Mouse (Mus musculus) megakaryocyte-erythroid progenitor cell, adult 5 weeks (primary cell): ENCODE measurements around the gene Anapc2. TPM values are rescaled to one million over a fixed set of nuclear protein-coding genes. Genes with fewer than 3 reads are reported as not detected.

ENCODE experiments used
- polyA plus RNA-seq: library from polyadenylated mRNA; stranded (reverse); fragments of >175 nt; gene quantifications from 2 replicates; pipeline ENCODE4 v1.2.3, GENCODE M21; 2012

Anapc2 gene
- 23.1 and 24.8 TPM in 2 replicates for polyA plus RNA-seq

DNA sequence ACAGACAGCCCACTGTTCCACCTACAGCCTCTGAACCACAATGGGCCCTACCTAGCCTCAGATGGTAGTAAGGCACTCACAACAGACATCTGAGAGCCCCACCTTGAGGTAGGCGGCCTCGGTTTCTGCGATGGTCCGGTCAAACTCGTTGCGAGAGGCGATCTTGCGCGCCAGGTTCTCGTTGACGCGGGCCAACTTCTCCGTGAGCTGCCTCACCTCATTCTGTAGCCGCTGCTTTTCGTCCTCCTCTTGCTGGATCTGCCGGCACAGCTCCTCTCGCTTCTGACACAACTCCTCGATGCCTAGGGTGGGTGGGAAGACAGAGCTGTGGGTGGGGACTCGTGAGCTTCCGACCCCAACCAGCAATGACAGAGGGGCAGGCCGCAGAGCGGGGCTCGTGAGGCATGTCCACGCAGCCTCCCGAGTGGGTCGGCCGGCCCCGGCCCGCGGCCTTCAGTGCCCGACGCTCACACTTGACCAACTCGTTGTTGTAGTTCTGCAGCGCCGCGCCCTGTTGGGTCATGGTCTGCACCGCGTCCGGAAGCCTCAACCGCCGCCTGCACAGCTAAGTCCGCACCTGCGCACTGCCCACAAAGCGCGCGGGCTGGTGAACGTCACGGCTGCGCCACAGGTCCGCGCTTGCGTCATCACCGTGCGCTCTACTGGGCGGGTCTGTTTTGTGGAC lies at the start of gene Anapc2, which contains the start of gene Ssna1:
Gene Anapc2, plus strand, starts transcription at position 652 of the 685 bp plus-strand sequence.
Gene Ssna1, minus strand, starts transcription at position 612 of the 685 bp plus-strand sequence.

GRCm38 (mm10) chr2:25224492-25224765 lies 47.8 kb upstream of the Anapc2 start, which contains the start of gene Tubb4b:
TSS of gene Tubb4b (minus strand) at chr2:25224702.

GRCm38 (mm10) chr2:25234050-25234449 lies 38.2 kb upstream of the Anapc2 start, which contains the start of gene Slc34a3:
TSS of gene Slc34a3 (minus strand) at chr2:25234364.

DNA sequence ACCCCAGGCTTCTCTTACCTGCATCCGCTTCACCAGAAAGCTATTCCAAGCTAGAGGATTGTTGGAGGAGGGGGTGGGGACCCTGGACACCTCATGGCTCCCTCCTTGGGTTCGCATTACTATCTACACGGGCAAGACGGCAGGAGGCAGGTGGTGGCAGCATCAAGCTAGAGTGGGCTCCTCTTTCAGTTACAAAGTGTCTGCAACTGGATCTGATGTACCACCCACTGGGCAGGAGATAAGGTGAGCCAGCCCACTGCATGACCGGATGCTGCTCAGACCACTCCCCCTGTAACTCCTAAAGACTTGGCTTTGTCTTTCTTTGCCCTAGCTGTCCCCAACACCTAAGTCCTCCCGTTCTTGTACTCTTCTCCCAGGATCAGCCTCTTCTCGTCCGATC lies 35.7 kb upstream of the Anapc2 start, which contains the start of gene Rnf224:
Gene Rnf224, minus strand, starts transcription at position 174 of the 400 bp plus-strand sequence.

GRCm38 (mm10) chr2:25242101-25242506 lies 30.2 kb upstream of the Anapc2 start, which contains the start of the genes Rnf208 and Cysrt1:
TSS of gene Rnf208 (plus strand) at chr2:25242255.
TSS of gene Cysrt1 (minus strand) at chr2:25242452.

DNA sequence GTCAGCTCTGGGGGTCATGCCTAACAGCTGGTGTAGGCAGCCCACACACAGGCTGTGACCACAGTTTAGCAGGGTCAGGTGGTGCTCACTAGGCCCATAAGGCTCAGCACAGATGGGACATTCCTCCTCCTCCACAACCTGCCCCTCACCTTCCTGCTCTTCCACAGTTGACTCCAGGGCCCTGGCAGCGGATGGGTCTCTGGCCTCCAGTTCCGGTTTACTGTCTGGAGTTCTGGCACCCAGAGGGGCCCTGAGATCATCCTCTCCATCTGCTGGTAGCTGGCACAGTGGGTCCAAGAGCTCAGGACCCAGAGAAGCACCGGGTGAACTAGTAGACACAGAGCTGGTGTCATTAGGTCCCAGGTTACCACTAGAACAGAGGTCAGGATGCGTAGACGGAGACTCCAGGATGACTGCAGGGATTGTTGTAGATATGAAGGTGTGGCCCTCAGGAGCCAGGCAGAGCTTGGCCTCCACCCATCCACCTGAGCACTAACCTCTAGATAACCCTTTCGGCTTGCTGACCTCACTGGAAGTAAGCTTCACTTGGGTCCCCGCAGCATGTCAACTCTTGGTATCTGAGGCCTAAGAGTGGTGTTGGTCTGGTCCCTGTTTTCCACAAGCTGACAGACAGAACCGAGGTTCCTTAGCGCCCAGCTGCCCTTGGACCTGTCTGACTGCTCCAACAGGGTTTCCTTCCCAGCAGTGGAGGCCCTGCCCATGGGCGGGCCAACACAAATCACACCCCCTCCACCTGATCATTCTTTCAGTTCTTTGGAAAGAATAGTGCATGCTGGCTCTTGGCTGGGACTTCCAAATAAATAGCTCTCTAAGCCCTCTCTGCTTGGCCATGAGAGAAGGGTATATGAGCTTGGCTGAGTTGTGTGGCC lies 25.9 kb upstream of the Anapc2 start, which contains the start of gene AL732309.1:
Gene AL732309.1, minus strand, starts transcription at position 681 of the 890 bp plus-strand sequence.

GRCm38 (mm10) chr2:25255284-25255779 lies 16.9 kb upstream of the Anapc2 start, which contains the start of gene Tmem203:
TSS of gene Tmem203 (plus strand) at chr2:25255439.

DNA sequence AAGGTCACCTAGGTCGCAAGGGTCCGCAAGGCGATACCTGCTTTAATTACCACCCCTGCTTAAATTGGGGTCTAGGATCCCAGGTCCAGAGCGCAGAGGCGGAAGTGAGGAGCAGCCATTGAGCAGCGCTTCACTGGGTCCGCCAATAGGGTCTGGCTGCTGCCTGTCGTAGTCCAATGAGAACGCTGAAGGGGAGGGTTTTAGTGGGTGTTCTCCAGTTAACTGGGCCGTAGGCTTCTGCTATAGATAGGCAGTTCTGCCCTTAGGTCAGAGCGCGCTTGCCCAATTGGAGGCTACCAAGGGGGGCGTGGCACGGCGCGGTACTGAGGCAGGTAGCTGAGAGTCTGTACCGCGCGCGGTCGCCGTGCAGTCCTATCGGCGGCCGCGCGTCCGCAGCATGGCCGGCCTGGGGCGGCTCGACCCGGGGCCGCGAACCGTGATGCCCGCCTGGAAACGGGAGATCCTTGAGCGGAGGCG lies 9.9 kb upstream of the Anapc2 start, which contains the start of gene Tprn:
Gene Tprn, plus strand, starts transcription at position 328 of the 477 bp plus-strand sequence.

DNA sequence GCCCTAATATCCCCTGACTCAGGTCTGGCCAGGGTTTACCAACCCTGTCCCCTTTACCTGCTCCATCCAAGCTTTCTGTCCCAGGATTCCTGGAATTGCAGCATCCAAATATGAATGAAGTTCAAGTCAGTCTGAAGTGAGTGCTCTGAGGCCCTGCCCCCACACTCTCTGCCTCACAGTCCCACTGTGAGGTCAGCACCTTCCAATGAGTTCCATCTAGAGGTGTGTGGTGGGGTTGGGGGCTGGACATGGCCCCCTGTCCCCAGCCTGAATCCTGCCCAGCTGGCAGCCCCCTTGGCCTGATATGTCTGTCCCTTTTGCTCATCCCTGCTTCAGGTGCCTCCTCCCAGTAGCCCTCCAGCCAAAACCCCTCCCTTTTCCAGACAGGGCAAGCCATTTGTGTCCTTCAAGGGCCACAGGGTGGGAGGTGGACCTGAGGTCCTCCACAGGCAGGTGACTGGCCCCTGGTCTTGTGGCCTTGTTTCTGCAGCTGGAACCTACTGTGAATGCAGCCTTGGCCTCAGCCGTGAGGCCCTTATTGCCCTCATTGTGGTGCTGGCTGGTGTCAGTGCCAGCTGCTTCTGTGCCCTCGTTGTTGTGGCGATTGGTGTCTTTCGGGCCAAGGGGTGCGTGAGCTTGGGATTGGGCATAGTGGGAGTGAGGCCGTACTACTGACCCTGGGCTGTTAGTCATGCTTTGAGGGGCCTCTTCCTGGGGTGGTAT lies 15.8 kb downstream of the Anapc2 start, which contains the start of gene Tmem210:
Gene Tmem210, plus strand, starts transcription at position 219 of the 723 bp plus-strand sequence.

DNA sequence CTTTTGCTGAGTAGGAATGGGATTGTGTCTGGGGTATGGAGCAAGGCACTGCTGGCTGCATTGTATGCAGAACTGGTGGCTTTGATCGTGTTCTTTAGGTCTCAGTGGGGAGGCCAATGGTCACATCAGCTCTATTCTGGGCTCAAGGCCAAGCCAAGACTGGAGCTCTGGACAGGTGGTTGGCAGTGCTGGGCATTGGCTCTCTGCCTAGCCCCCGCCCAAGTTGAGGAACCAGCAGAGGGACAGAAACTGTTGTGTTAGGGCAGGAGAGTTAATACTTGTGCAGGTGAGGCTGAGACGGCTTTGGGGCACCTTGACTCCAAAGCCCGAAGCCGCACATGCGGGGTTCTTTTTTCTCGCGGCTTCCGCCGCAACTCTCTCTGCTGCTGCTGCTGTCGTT lies 17.4 kb downstream of the Anapc2 start, which contains the start of gene Lrrc26:
Gene Lrrc26, plus strand, starts transcription at position 265 of the 400 bp plus-strand sequence.

DNA sequence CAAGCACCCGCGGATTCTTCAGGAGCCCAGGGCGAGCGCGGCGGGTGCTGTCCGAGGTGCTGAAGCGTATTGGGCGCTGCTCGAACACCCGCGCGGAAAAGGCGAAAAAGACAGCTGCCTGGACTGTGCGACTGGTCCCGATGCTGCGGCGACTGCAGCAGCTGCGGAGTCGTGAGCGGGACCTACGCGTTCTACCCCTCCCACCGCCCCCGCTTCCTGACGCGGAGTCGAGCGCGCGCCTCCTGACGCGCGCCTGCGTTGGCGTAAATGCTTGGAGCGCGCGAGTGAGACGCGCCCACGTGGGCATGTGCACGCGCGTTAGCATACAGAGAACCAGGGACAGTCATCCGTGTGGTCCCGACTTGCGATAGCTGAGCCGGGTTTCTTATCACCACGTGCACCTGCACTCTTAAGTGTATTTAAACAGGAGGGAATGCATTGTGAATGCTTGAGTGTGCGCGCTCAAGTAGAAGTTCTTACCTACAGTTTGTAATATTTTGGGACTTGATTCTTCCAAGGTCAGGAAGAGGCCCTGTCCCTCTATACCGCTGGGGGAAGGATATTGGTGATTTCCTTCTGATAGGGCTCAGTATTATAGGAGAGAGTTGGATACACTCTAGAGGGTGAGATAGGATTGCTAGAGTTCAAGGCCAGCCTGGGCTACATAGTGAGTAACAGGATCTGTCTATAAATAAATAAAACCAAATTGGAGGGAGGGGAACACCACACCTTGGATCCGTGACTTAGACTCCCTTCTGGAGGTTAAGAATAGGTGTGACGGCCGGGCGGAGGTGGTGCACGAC lies 46.9 kb downstream of the Anapc2 start, which contains the start of gene Grin1:
Gene Grin1, minus strand, starts transcription at position 217 of the 803 bp plus-strand sequence.

GRCm38 (mm10) chr2:25332286-25333160 lies 60.2 kb downstream of the Anapc2 start, which contains the start of gene Man1b1:
TSS of gene Man1b1 (plus strand) at chr2:25332338.

Other genes with a start within 250 kb of the Anapc2 start
- gene Nsmf, start 218.1 kb upstream of the Anapc2 start, polyA plus RNA-seq: 19.1 and 31.9 TPM in 2 replicates
- gene Entpd8, start 192.2 kb upstream of the Anapc2 start, polyA plus RNA-seq: not detected in 2 replicates
- 0.03 and 0.15 TPM in 2 replicates for gene Noxa1, start 177.3 kb upstream of the Anapc2 start, polyA plus RNA-seq
- 4.1 and 6.7 TPM in 2 replicates for gene Nrarp, start 91.7 kb upstream of the Anapc2 start, polyA plus RNA-seq
- 8.8 and 14.5 TPM in 2 replicates for gene Tor4a, start 75.6 kb upstream of the Anapc2 start, polyA plus RNA-seq
- gene Nelfb, start 61.0 kb upstream of the Anapc2 start, polyA plus RNA-seq: 26.8 and 30.3 TPM in 2 replicates
- 0.09 and 0.26 TPM in 2 replicates for gene Stpg3, start 57.8 kb upstream of the Anapc2 start, polyA plus RNA-seq
- gene Fam166a, start 53.7 kb upstream of the Anapc2 start, polyA plus RNA-seq: 0.07 and 0.15 TPM in 2 replicates
- gene Tubb4b, start 47.8 kb upstream of the Anapc2 start, polyA plus RNA-seq: 382 and 509 TPM in 2 replicates
- not detected in 2 replicates for gene Slc34a3, start 38.1 kb upstream of the Anapc2 start, polyA plus RNA-seq
- 0.12 and 0.18 TPM in 2 replicates for gene Rnf224, start 35.7 kb upstream of the Anapc2 start, polyA plus RNA-seq
- 8.5 and 13.7 TPM in 2 replicates for gene Rnf208, start 30.2 kb upstream of the Anapc2 start, polyA plus RNA-seq
- gene Cysrt1, start 30.0 kb upstream of the Anapc2 start, polyA plus RNA-seq: 0.22 TPM in 1 of 2 replicates, not detected in the other
- 2.8 TPM in 1 of 2 replicates, not detected in the other for gene AL732309.1, start 25.6 kb upstream of the Anapc2 start, polyA plus RNA-seq
- gene Tmem203, start 17.0 kb upstream of the Anapc2 start, polyA plus RNA-seq: 7.3 and 8.5 TPM in 2 replicates
- 58.1 and 64.5 TPM in 2 replicates for gene Tprn, start 9.9 kb upstream of the Anapc2 start, polyA plus RNA-seq
- 223 and 227 TPM in 2 replicates for gene Ssna1, start within 50 bp of the Anapc2 start, polyA plus RNA-seq
- not detected in 2 replicates for gene Tmem210, start 15.7 kb downstream of the Anapc2 start, polyA plus RNA-seq
- gene Lrrc26, start 17.4 kb downstream of the Anapc2 start, polyA plus RNA-seq: not detected in 2 replicates
- 0.01 and 0.02 TPM in 2 replicates for gene Grin1, start 46.7 kb downstream of the Anapc2 start, polyA plus RNA-seq
- 27.2 and 28.1 TPM in 2 replicates for gene Man1b1, start 59.9 kb downstream of the Anapc2 start, polyA plus RNA-seq
- 6.3 and 7.2 TPM in 2 replicates for gene Dpp7, start 83.9 kb downstream of the Anapc2 start, polyA plus RNA-seq
- gene Uap1l1, start 93.2 kb downstream of the Anapc2 start, polyA plus RNA-seq: 16.7 and 24.2 TPM in 2 replicates
- 35.8 and 46.8 TPM in 2 replicates for gene Sapcd2, start 99.8 kb downstream of the Anapc2 start, polyA plus RNA-seq
- gene Entpd2, start 123.4 kb downstream of the Anapc2 start, polyA plus RNA-seq: 0.09 and 0.39 TPM in 2 replicates
- 2.3 and 6.0 TPM in 2 replicates for gene Npdc1, start 126.9 kb downstream of the Anapc2 start, polyA plus RNA-seq
- gene Fut7, start 150.8 kb downstream of the Anapc2 start, polyA plus RNA-seq: 19.2 and 28.1 TPM in 2 replicates
- gene Abca2, start 156.2 kb downstream of the Anapc2 start, polyA plus RNA-seq: 58.0 and 85.3 TPM in 2 replicates
- 0.61 TPM in 1 of 2 replicates, not detected in the other for gene Clic3, start 184.4 kb downstream of the Anapc2 start, polyA plus RNA-seq
- 81.2 and 90.9 TPM in 2 replicates for gene Paxx, start 188.6 kb downstream of the Anapc2 start, polyA plus RNA-seq
- 0.83 and 1.2 TPM in 2 replicates for gene Ptgds, start 197.6 kb downstream of the Anapc2 start, polyA plus RNA-seq
- gene Lcn12, start 221.4 kb downstream of the Anapc2 start, polyA plus RNA-seq: not detected in 2 replicates
- gene Fbxw5, start 228.3 kb downstream of the Anapc2 start, polyA plus RNA-seq: 39.7 and 48.0 TPM in 2 replicates
- 0.13 and 0.45 TPM in 2 replicates for gene C8g, start 229.2 kb downstream of the Anapc2 start, polyA plus RNA-seq